Mouse (Mus musculus) midbrain, embryonic 14.5 days (tissue): ENCODE measurements around the gene Rtp4. TPM values are rescaled to one million over a fixed set of nuclear protein-coding genes. Genes with fewer than 3 reads are reported as not detected.

Experiments used
- ATAC-seq: fragments of 200-750 bp; cut with Nextera tagmentation; 2 replicates; pipeline ENCODE4 v1.8.0; 2017; ENCODE audit warnings: moderate number of reproducible peaks, moderate library complexity; ENCODE audit not compliant: low FRiP score, low TSS enrichment
- DNase-seq: peaks from one replicate; pipeline ENCODE4 v3.0.0-alpha.2; 2015
- H3K27ac ChIP-seq: fragments of 300-500 bp; sonication (generic); replicated peaks from 2 replicates; pipeline ENCODE4 v1.5.1; 2014; ENCODE audit warnings: mild to moderate bottlenecking, low read depth, low read length, moderate library complexity
- H3K27me3 ChIP-seq: fragments of 300-500 bp; sonication (generic); 2 replicates; pipeline ENCODE4 v1.6.1; 2014; ENCODE audit warnings: low read length, control low read depth, mixed read lengths; ENCODE audit not compliant: control insufficient read depth, insufficient read depth
- H3K36me3 ChIP-seq: fragments of 300-500 bp; sonication (generic); 2 replicates; pipeline ENCODE4 v1.6.1; 2014; ENCODE audit warnings: low read length, control low read depth; ENCODE audit not compliant: control insufficient read depth, insufficient read depth
- H3K4me1 ChIP-seq: fragments of 300-500 bp; sonication (generic); 2 replicates; pipeline ENCODE4 v1.6.1; 2014; ENCODE audit warnings: mild to moderate bottlenecking, antibody characterized with exemption, low read length, control low read depth; ENCODE audit not compliant: control insufficient read depth, insufficient read depth
- H3K4me2 ChIP-seq: fragments of 300-500 bp; sonication (generic); 2 replicates; pipeline ENCODE4 v1.6.1; 2014; ENCODE audit warnings: mild to moderate bottlenecking, low read length, moderate library complexity
- H3K4me3 ChIP-seq: fragments of 300-500 bp; sonication (generic); replicated peaks from 2 replicates; pipeline ENCODE4 v1.5.1; 2014; ENCODE audit warnings: low read depth, low read length
- H3K9ac ChIP-seq: fragments of 300-500 bp; sonication (generic); replicated peaks from 2 replicates; pipeline ENCODE4 v1.6.1; 2014; ENCODE audit warnings: mild to moderate bottlenecking, low read length, moderate library complexity
- H3K9me3 ChIP-seq: fragments of 300-500 bp; sonication (generic); 2 replicates; pipeline ENCODE4 v1.6.1; 2016; ENCODE audit warnings: low read length, control low read depth, mixed read lengths; ENCODE audit not compliant: control insufficient read depth
- WGBS: fragments of 180-500 bp; shearing (Covaris S2); extraction: QIAGEN DNeasy Blood & Tissue Kit; methylation state at CpG from one replicate; pipeline ENCODE4 v1.1.7; 2014; 5-methylcytosine and 5-hydroxymethylcytosine counted together
- polyA plus RNA-seq: library from polyadenylated mRNA; unstranded; fragments of >200 nt; fragmentation: Nextera tagmentation; extraction: Ambion mirVana; gene quantifications from 2 replicates; pipeline ENCODE4 v1.2.1, GENCODE M21; 2014

Rtp4 gene
- polyA plus RNA-seq, 1 experiment from 2014 or later: 7.2 TPM

DNA sequence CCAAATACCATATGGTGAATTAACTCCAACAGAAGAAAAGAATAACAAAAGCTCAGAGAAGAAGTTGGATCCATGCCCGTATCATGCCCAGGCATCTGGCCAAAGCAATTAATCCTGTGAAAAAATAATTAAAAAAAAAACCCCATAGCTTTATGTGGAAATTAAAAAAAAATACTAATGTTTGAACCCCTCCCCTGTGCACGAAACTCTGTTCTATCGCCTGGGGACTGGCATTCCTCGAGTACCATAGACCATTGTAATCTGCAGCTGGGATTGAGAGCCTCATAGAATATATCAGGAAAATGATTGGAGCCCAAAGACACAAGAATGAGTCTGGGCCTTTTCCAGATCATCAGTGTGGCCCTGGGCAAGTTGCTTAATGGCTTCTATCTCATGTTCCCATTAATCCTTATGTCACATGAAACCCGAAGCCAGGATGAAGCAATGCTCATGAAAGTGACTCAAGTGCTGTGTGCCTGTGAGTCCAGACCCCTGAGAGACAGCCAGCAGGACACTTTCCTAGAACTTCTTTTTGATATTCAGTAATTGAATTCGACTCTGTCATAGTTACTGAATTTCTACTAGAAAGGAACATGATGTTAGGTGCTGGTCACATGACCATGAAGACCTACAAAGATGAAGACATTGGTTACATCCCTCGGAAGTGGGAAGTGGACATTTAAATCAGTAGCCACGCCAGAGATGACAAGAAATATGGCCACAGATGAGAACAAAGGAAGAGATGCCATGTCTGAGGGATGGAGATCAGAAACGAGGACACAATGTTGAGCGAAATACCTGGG, 1.3 kb upstream of the Rtp4 start:
- Histone ChIP-seq H3K4me2 (peak overlapping the region; percentile 76), H3K4me1 (peaks cover 49% of the 10 kb centered on the region), H3K9me3 (no peaks in the 10 kb centered on the region), H3K9ac (no peak overlapping the region; the same call in 1 of the 2 replicates), H3K36me3 (no peaks in the 10 kb centered on the region), H3K27me3 (no peaks in the 10 kb centered on the region), H3K4me3 (peak overlapping the region; percentile 52), H3K27ac (peak overlapping the region; percentile 39; the same call in 1 of the 2 replicates)
- DNase-seq: peak; percentile 46
- 72% methylated on average over 10 of the region's 10 CpGs for WGBS
- no peak for ATAC-seq

DNA sequence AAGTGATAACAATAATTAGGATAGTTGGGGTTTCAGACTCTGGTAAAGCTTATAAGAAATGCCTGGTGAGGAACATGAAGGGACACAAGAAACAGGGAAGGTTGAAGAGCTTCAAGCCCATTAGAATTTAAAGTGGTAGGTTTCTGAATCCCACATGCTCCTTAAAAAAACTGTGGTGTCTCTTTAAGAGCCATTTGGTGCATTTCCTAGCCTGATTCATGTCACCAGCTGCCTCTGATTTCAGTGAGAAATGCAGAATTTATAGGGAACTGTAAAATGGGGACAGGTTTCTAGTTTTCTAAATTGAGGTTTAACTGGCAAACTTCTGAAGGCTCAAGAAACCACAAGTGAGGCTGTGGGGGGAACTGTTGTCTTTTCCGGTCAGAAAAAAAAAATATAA, 320 bp upstream of the Rtp4 start:
- Histone ChIP-seq H3K27me3 (no peaks in the 10 kb centered on the region), H3K4me3 (peak overlapping the region; percentile 52), H3K9ac (peak overlapping the region; percentile 76), H3K4me2 (peak overlapping the region; percentile 76), H3K4me1 (peaks cover 49% of the 10 kb centered on the region), H3K9me3 (no peaks in the 10 kb centered on the region), H3K36me3 (no peaks in the 10 kb centered on the region), H3K27ac (peak overlapping the region; percentile 92)
- DNase-seq: no peak
- ATAC-seq: no peak
- 14% methylated on average over 1 of the region's 1 CpGs for WGBS

DNA sequence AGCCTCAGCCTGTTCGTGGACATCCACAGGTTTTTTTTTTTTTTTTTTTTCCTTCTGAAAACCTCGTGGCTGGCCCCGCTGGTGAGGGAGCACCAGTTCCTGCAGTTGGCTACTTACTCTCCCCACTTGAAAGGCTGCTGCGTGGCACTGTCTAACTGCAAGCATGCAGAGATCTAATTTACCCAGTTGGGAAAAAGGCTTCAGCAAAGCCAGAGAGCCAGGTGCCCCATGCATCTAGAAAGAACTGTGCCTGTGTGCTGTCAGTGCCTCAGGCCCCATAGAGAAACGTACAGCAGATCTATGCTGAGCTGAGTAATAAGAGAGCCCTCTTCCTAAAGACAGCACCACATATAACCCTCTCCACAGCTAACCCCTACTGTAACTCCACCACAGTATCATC, 1.0 kb downstream of the Rtp4 start:
- Histone ChIP-seq H3K36me3 (no peaks in the 10 kb centered on the region), H3K27me3 (no peaks in the 10 kb centered on the region), H3K9ac (peak overlapping the region; percentile 76; the same call in 1 of the 2 replicates), H3K4me2 (peak overlapping the region; percentile 76), H3K4me1 (peaks cover 49% of the 10 kb centered on the region), H3K4me3 (peak overlapping the region; percentile 52), H3K27ac (peak overlapping the region; percentile 92), H3K9me3 (peaks cover 6% of the 10 kb centered on the region; the same call in 1 of the 2 replicates)
- 5% methylated on average over 5 of the region's 5 CpGs for WGBS
- DNase-seq (peak; percentile 43), ATAC-seq (peak; percentile 21)

DNA sequence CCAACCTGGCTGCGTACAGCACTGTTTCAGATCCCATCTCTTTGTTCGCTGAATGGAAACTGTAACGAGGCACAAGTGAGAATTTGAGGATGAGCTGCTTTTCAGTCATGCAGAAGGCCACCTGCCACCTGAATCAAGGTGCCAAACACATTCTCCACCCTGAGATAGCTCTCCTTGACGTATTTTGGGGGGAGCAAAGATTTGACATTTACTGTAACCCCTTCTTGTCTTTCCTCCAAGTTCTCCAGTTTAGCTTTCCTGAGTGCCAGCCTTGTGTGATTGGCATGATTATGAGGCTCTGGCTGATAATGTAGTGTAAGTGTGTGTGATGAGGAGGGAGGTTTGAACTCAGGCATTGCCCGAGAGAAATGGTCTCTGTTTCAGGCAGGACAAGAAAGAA, 2.0 kb downstream of the Rtp4 start:
- Histone ChIP-seq H3K36me3 (no peaks in the 10 kb centered on the region), H3K9me3 (peaks cover 6% of the 10 kb centered on the region; the same call in 1 of the 2 replicates), H3K4me2 (no peak overlapping the region), H3K27ac (no peak overlapping the region), H3K4me1 (peaks cover 49% of the 10 kb centered on the region), H3K27me3 (no peaks in the 10 kb centered on the region), H3K9ac (no peak overlapping the region), H3K4me3 (no peak overlapping the region)
- DNase-seq (no peak), ATAC-seq (no peak)
- 82% methylated on average over 5 of the region's 5 CpGs for WGBS

DNA sequence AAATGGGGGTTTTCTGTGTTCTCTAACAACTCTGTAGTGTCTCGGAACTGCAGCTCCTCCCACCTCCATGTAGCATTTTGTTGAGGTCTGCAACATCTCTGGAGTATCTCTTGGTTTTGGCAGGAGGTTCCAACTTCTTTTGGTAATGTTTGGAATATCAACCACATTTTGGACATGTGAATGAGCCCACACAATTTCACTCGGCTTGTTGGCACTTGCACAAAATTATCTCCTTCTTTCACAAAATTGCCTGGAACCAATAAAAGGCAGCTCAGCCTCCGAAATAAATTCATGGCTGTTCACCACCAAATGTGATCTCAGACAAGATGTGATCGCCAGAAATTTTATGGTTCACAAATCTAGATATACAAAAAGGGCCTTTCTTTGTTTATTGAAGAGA, 9.1 kb downstream of the Rtp4 start:
- 90% methylated on average over 4 of the region's 4 CpGs for WGBS

DNA sequence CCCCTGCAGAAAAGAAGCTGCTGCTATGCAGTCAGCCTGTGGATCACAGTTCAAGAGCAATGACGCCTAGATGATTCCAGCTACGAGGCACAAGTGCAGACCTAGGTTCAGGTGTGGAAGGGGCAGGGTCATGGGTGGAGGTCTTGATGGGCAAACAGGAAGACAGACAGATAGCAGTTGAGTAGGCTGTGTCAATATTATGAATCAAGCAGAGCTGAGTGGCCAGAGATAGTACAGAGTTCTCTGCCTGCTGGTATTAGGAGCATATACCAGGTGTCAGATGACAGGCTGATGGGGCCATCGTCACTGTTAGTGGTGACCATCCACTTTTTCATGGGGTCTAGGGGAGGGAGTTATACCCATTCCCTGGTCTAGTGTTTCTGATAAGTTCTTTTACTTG, 13.6 kb downstream of the Rtp4 start:
- H3K27me3 ChIP-seq: no peaks in the 10 kb centered on the region
- H3K4me1 ChIP-seq: no peaks in the 10 kb centered on the region
- 81% methylated on average over 3 of the region's 3 CpGs for WGBS
- DNase-seq (no peak), ATAC-seq (no peak)
- H3K36me3 ChIP-seq: no peaks in the 10 kb centered on the region
- no peak overlapping the region for H3K9ac ChIP-seq
- H3K27ac ChIP-seq: no peak overlapping the region
- no peak overlapping the region for H3K4me3 ChIP-seq
- no peak overlapping the region for H3K4me2 ChIP-seq
- H3K9me3 ChIP-seq: no peaks in the 10 kb centered on the region

More for the DNA sequence above, 9.1 kb downstream of the Rtp4 start:
- ATAC-seq: no peak
- H3K9ac ChIP-seq: no peak overlapping the region
- DNase-seq: no peak
- no peaks in the 10 kb centered on the region for H3K4me1 ChIP-seq
- no peak overlapping the region for H3K27ac ChIP-seq
- H3K4me3 ChIP-seq: no peak overlapping the region
- no peaks in the 10 kb centered on the region for H3K27me3 ChIP-seq
- H3K9me3 ChIP-seq: peaks cover 6% of the 10 kb centered on the region; the same call in 1 of the 2 replicates
- H3K36me3 ChIP-seq: no peaks in the 10 kb centered on the region
- H3K4me2 ChIP-seq: no peak overlapping the region

DNA sequence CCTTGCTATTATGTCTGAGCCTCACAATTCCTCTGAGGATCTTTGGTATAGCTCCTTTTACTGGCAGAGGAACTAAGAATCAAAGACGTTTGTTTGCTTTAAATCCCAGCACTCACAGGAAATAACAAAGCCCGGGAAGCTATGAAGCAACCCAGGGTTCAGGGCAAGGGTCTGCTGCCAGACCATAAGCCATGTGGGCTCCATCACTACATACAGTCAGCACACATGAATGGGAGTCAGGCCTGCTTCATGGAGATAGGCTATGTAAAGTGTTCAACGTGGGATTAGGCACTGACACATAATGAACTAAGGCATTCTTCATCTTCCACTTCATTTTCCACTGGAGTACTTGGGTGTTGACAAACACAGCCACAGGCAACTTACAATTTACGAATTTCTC, 21.0 kb downstream of the Rtp4 start:
- Histone ChIP-seq H3K27ac (no peak overlapping the region), H3K36me3 (no peaks in the 10 kb centered on the region), H3K4me3 (no peak overlapping the region), H3K27me3 (no peaks in the 10 kb centered on the region), H3K9ac (no peak overlapping the region), H3K9me3 (no peaks in the 10 kb centered on the region), H3K4me2 (no peak overlapping the region), H3K4me1 (no peaks in the 10 kb centered on the region)
- ATAC-seq (no peak), DNase-seq (no peak)
- 72% methylated on average over 4 of the region's 4 CpGs for WGBS

DNA sequence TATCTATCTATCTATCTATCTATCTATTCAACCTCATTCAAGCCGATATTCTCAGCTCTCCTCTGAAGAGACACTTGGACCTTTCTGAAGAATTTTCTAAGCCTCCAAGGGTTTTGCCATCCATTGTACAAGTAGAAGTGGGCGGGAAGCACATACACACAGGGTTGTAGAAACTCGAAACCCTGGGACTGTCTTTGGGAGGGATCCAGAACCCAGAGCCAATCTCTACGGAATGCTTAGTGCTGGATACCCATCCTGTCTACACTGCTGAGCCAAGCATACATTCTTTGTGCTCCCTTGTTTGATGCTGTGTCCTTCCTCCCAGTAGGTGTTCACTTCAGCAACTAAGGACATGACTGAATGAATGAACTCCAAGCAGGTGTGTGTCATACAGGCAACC, 22.8 kb downstream of the Rtp4 start:
- no peak overlapping the region for H3K9ac ChIP-seq
- DNase-seq: no peak
- H3K4me2 ChIP-seq: no peak overlapping the region
- 80% methylated on average over 4 of the region's 4 CpGs for WGBS
- ATAC-seq: no peak
- H3K4me3 ChIP-seq: no peak overlapping the region
- no peaks in the 10 kb centered on the region for H3K27me3 ChIP-seq
- H3K36me3 ChIP-seq: no peaks in the 10 kb centered on the region
- no peak overlapping the region for H3K27ac ChIP-seq
- no peaks in the 10 kb centered on the region for H3K4me1 ChIP-seq
- H3K9me3 ChIP-seq: no peaks in the 10 kb centered on the region

DNA sequence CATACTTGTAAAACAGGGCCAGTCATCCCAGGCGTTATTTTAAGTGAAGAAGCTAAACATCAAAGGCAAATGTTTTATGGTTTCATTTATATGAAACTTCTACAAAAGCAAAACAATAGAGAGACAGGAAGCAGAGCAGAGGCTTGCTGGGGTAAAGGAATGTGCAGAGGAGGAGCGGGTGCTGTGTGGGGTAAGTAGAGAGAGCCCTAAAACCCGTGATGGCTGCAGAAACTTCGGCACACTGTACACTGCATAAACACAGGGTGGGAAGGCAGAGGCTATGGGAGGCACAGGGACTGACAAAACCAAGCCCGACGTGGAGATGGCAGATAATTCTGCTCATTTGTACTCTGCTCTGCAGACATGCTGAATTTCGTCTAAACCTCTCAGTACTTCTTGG, 24.3 kb downstream of the Rtp4 start:
- Histone ChIP-seq H3K36me3 (no peaks in the 10 kb centered on the region), H3K9me3 (no peaks in the 10 kb centered on the region), H3K27ac (no peak overlapping the region), H3K27me3 (no peaks in the 10 kb centered on the region), H3K4me1 (no peaks in the 10 kb centered on the region), H3K4me3 (no peak overlapping the region), H3K4me2 (no peak overlapping the region), H3K9ac (no peak overlapping the region)
- ATAC-seq (no peak), DNase-seq (no peak)
- WGBS: 73% methylated on average over 7 of the region's 7 CpGs
